Mouse (Mus musculus): ENCODE measurements at regions not wholly inside any gene's neighbourhood (a gene's known extent, or its start where the extent isn't known, plus 50 kb on each side); places are given as distances from the start of the nearest gene placed in this dataset.
"Not testable (repeated sequence)": the region's sequence is repeated elsewhere in the genome, so short reads cannot be mapped to it uniquely, and the experiment has no call there.

- no peak for ATAC-seq
- 82% methylated on average over 2 of the region's 2 CpGs for WGBS
- Histone ChIP-seq H3K4me3 (ENCODE audit: low read length) (no peak overlapping the region), H3K4me2 (ENCODE audit: low read length) (no peak overlapping the region), H3K9ac (ENCODE audit: low read depth, low read length) (no peak overlapping the region), H3K27me3 (replicated peaks; ENCODE audit: control insufficient read depth, insufficient read depth, low read length) (no peaks in the 10 kb centered on the region), H3K27ac (ENCODE audit: low read depth, low read length) (no peak overlapping the region), H3K36me3 (ENCODE audit: control insufficient read depth, insufficient read depth, low read length) (no peaks in the 10 kb centered on the region), H3K9me3 (ENCODE audit: control insufficient read depth, low read length) (no peaks in the 10 kb centered on the region), H3K4me1 (ENCODE audit: control insufficient read depth, insufficient read depth, low read depth, low read length) (no peaks in the 10 kb centered on the region)
These were observed 56.3 kb downstream of the Mterf1b start for GRCm38 (mm10) chr5:4248422-4248821.

- H3K27me3 ChIP-seq (replicated peaks; ENCODE audit: control insufficient read depth, insufficient read depth, low read length); H3K4me3 ChIP-seq (ENCODE audit: low read length); H3K9ac ChIP-seq (ENCODE audit: low read depth, low read length); H3K4me1 ChIP-seq (ENCODE audit: control insufficient read depth, insufficient read depth, low read depth, low read length); ATAC-seq; H3K4me2 ChIP-seq (ENCODE audit: low read length); H3K9me3 ChIP-seq (ENCODE audit: control insufficient read depth, low read length); H3K36me3 ChIP-seq (ENCODE audit: control insufficient read depth, insufficient read depth, low read length); H3K27ac ChIP-seq (ENCODE audit: low read depth, low read length): not testable (repeated sequence)
- WGBS: 94% methylated on average over 5 of the region's 5 CpGs
These were observed 62.1 kb downstream of the Mterf1b start for GRCm38 (mm10) chr5:4254280-4254679.

DNA sequence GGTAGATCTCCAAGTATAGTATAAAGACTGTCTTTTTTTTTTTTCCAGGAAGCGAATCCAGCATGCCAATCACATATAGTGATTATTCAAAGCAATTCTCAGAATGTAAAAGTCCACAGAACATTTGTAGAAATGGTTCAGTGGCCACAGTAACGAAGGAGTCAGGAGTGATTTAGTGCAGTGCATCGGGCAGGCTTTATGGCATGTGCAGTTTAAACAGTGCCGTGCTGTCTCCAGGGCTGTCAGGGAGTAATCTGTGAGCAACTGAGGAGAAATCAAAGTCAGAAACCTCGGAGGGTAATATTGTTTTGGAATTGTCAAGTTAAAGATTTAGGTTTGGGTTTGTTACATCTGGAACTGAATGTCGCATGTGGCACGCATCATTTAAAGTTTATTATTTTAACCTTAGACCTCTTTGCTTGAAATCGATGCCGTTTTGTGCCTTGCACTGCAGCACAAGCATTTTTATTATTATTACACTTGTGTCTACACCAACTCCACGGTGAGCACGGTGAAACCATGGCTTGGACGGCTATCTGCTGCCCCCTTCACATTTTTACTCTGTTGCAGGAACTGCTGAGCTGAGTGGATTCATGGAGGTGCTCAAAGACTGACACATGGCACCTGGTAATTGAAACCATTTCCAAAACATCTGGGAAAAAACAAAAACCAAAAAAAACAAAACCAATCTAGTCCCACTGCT, 65.0 kb downstream of the Mterf1b start:
- no peak overlapping the region for H3K4me2 ChIP-seq (ENCODE audit: low read length)
- WGBS: 69% methylated on average over 12 of the region's 12 CpGs
- no peak overlapping the region for H3K27ac ChIP-seq (ENCODE audit: low read depth, low read length)
- H3K27me3 ChIP-seq (replicated peaks; ENCODE audit: control insufficient read depth, insufficient read depth, low read length): no peaks in the 10 kb centered on the region
- H3K4me3 ChIP-seq (ENCODE audit: low read length): no peak overlapping the region
- no peaks in the 10 kb centered on the region for H3K4me1 ChIP-seq (ENCODE audit: control insufficient read depth, insufficient read depth, low read depth, low read length)
- no peaks in the 10 kb centered on the region for H3K9me3 ChIP-seq (ENCODE audit: control insufficient read depth, low read length)
- no peak overlapping the region for H3K9ac ChIP-seq (ENCODE audit: low read depth, low read length)
- ATAC-seq: no peak
- no peaks in the 10 kb centered on the region for H3K36me3 ChIP-seq (ENCODE audit: control insufficient read depth, insufficient read depth, low read length)

- Histone ChIP-seq H3K4me2 (ENCODE audit: low read length) (no peak overlapping the region), H3K9me3 (ENCODE audit: control insufficient read depth, low read length) (no peaks in the 10 kb centered on the region), H3K27ac (ENCODE audit: low read depth, low read length) (no peak overlapping the region), H3K36me3 (ENCODE audit: control insufficient read depth, insufficient read depth, low read length) (no peaks in the 10 kb centered on the region), H3K4me3 (ENCODE audit: low read length) (no peak overlapping the region), H3K9ac (ENCODE audit: low read depth, low read length) (no peak overlapping the region), H3K27me3 (replicated peaks; ENCODE audit: control insufficient read depth, insufficient read depth, low read length) (no peaks in the 10 kb centered on the region), H3K4me1 (ENCODE audit: control insufficient read depth, insufficient read depth, low read depth, low read length) (no peaks in the 10 kb centered on the region)
- ATAC-seq: no peak
- WGBS: 88% methylated on average over 4 of the region's 4 CpGs
These were observed 67.1 kb downstream of the Mterf1b start for GRCm38 (mm10) chr5:4259260-4259659.

DNA sequence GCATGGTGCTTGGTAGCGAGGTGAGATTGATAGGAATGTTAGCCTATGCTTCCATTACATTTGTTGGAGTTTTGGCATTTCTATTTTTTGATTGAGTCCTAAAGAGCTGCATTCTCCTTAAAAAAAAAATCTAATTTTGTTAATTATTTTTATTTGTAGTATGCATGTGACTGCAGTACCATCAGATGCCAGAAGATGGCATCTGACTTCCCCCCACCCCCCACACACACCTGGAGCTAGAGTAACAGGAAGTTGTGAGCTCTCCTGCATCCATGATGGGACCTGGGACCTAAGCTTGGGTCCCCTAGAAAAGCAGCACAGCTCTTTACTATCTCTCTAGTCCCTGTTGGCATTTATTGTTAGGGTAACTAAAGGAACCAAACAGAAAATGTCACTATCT, 70.5 kb downstream of the Mterf1b start:
- H3K27ac ChIP-seq (ENCODE audit: low read depth, low read length): no peak overlapping the region
- H3K4me3 ChIP-seq (ENCODE audit: low read length): no peak overlapping the region
- no peak overlapping the region for H3K4me2 ChIP-seq (ENCODE audit: low read length)
- ATAC-seq: no peak
- H3K36me3 ChIP-seq (ENCODE audit: control insufficient read depth, insufficient read depth, low read length): no peaks in the 10 kb centered on the region
- no peaks in the 10 kb centered on the region for H3K4me1 ChIP-seq (ENCODE audit: control insufficient read depth, insufficient read depth, low read depth, low read length)
- no peaks in the 10 kb centered on the region for H3K9me3 ChIP-seq (ENCODE audit: control insufficient read depth, low read length)
- H3K9ac ChIP-seq (ENCODE audit: low read depth, low read length): no peak overlapping the region
- no peaks in the 10 kb centered on the region for H3K27me3 ChIP-seq (replicated peaks; ENCODE audit: control insufficient read depth, insufficient read depth, low read length)
- 100% methylated on average over 1 of the region's 1 CpGs for WGBS

DNA sequence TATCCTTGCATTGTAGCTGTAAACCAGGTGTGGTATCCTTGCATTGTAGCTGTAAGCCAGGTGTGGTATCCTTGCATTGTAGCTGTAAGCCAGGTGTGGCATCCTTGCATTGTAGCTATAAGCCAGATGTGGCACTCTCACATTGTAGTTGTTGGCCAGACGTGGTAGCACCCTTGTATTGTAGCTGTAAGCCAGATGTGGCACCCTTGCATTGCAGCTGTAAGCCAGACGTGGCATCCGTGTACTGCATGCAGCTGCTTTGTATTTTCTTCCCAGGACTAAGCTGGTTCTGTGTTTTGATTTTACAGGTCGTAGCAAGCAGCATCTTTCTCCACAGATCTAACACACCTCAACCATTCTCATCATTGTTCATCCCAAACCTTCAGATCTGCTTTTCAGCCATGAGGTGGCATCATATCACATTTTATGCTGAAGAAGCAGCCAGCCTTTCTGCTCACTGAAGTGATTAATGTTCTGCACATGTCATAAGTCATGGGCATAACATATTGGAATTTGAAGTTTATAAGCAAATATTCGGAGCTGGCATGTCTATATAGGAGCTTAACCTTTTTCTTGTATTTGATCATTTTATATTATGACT, 71.5 kb downstream of the Mterf1b start:
- H3K4me2 ChIP-seq (ENCODE audit: low read length): no peak overlapping the region
- no peaks in the 10 kb centered on the region for H3K4me1 ChIP-seq (ENCODE audit: control insufficient read depth, insufficient read depth, low read depth, low read length)
- WGBS: 60% methylated on average over 5 of the region's 5 CpGs
- no peak overlapping the region for H3K27ac ChIP-seq (ENCODE audit: low read depth, low read length)
- no peak overlapping the region for H3K9ac ChIP-seq (ENCODE audit: low read depth, low read length)
- no peak overlapping the region for H3K4me3 ChIP-seq (ENCODE audit: low read length)
- H3K36me3 ChIP-seq (ENCODE audit: control insufficient read depth, insufficient read depth, low read length): no peaks in the 10 kb centered on the region
- no peaks in the 10 kb centered on the region for H3K27me3 ChIP-seq (replicated peaks; ENCODE audit: control insufficient read depth, insufficient read depth, low read length)
- ATAC-seq: peak; percentile 90
- no peaks in the 10 kb centered on the region for H3K9me3 ChIP-seq (ENCODE audit: control insufficient read depth, low read length)

DNA sequence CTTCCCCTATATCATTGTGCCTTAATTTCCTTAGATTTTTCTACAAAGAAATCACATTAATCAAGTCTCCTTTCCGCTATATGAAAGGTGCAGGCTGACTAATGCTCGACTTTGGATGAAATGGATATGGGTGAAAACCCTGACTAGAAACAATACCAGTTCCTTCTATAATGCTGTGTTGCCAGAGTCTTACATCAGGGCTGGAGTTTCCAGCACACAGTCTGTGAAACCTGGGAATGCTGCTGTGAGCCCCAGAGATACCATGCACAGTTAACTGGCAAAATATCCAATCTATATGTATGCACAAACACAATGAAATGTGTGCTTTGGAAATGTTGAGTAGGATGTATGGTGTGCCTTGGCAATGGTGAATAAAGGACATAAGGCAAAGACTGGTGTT, 75.5 kb downstream of the Mterf1b start:
- 76% methylated on average over 2 of the region's 2 CpGs for WGBS
- Histone ChIP-seq H3K9me3 (ENCODE audit: control insufficient read depth, low read length) (no peaks in the 10 kb centered on the region), H3K4me1 (ENCODE audit: control insufficient read depth, insufficient read depth, low read depth, low read length) (no peaks in the 10 kb centered on the region), H3K27ac (ENCODE audit: low read depth, low read length) (no peak overlapping the region), H3K36me3 (ENCODE audit: control insufficient read depth, insufficient read depth, low read length) (no peaks in the 10 kb centered on the region), H3K4me2 (ENCODE audit: low read length) (no peak overlapping the region), H3K9ac (ENCODE audit: low read depth, low read length) (no peak overlapping the region), H3K27me3 (replicated peaks; ENCODE audit: control insufficient read depth, insufficient read depth, low read length) (no peaks in the 10 kb centered on the region), H3K4me3 (ENCODE audit: low read length) (no peak overlapping the region)
- no peak for ATAC-seq

DNA sequence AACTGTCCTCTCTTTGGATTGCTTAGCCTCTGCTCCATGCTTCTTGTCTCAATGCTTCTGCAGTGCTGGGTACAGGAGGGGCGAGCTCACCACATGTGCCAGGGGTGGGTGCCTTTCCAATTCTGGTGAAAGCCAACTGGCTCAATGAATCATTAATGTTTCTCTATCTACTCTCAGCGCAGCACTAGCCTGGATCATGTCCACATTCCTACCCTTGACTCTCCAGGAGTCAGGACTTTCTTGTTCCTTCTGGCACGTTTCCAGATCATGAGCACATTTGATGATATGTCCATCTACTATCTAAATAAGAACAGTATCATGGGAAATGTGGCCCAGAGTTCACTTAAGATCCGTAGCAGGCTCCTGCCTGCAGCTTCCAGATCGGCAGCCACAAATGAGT, 80.8 kb downstream of the Mterf1b start:
- no peak for ATAC-seq
- Histone ChIP-seq H3K4me1 (ENCODE audit: control insufficient read depth, insufficient read depth, low read depth, low read length) (no peaks in the 10 kb centered on the region), H3K27ac (ENCODE audit: low read depth, low read length) (no peak overlapping the region), H3K9me3 (ENCODE audit: control insufficient read depth, low read length) (no peaks in the 10 kb centered on the region), H3K27me3 (replicated peaks; ENCODE audit: control insufficient read depth, insufficient read depth, low read length) (no peaks in the 10 kb centered on the region), H3K4me2 (ENCODE audit: low read length) (no peak overlapping the region), H3K36me3 (ENCODE audit: control insufficient read depth, insufficient read depth, low read length) (no peaks in the 10 kb centered on the region), H3K9ac (ENCODE audit: low read depth, low read length) (no peak overlapping the region), H3K4me3 (ENCODE audit: low read length) (no peak overlapping the region)
- 74% methylated on average over 5 of the region's 5 CpGs for WGBS

- Histone ChIP-seq H3K27ac (ENCODE audit: low read depth, low read length) (no peak overlapping the region), H3K27me3 (replicated peaks; ENCODE audit: control insufficient read depth, insufficient read depth, low read length) (no peaks in the 10 kb centered on the region), H3K4me3 (ENCODE audit: low read length) (no peak overlapping the region), H3K4me2 (ENCODE audit: low read length) (no peak overlapping the region), H3K9ac (ENCODE audit: low read depth, low read length) (no peak overlapping the region), H3K4me1 (ENCODE audit: control insufficient read depth, insufficient read depth, low read depth, low read length) (peaks cover 3% of the 10 kb centered on the region; the same call in 1 of the 2 replicates), H3K9me3 (ENCODE audit: control insufficient read depth, low read length) (no peaks in the 10 kb centered on the region), H3K36me3 (ENCODE audit: control insufficient read depth, insufficient read depth, low read length) (no peaks in the 10 kb centered on the region)
- 4% methylated on average over 4 of the region's 4 CpGs for WGBS
- no peak for ATAC-seq
These were observed 111.4 kb downstream of the Mterf1b start for GRCm38 (mm10) chr5:4303616-4304015.

Measured in hindbrain, embryonic 16.5 days (tissue).